Mouse (Mus musculus): Measurements from ENCODE around the gene Bicdl2.
A peak's percentile ranks its signal among the peaks of the same experiment; 100 is the strongest.

The Bicdl2 gene

GRCm38 (mm10) chr17:23706212-23706611 is 45.9 kb downstream of the Bicdl2 start:
- peak; percentile 54 to 80 for DNase-seq (ENCODE audit: low spot score in 2 of 2)

GRCm38 (mm10) chr17:23717003-23717402 is 56.7 kb downstream of the Bicdl2 start:
- DNase-seq (ENCODE audit: low spot score in 2 of 2) = no peak
